Mouse (Mus musculus): ENCODE measurements at regions not wholly inside any gene's neighbourhood (a gene's known extent, or its start where the extent isn't known, plus 50 kb on each side); places are given as distances from the start of the nearest gene placed in this dataset.
A peak's percentile ranks its signal among the peaks of the same experiment; 100 is the strongest.

GRCm38 (mm10) chr17:83985916-83986578 is 138.3 kb upstream of the Haao start:
- Histone ChIP-seq H3K4me3 (ENCODE audit: low read depth, low read length) (no peak overlapping the region), H3K27ac (ENCODE audit: low read depth) (peak overlapping the region; percentile 81), H3K4me1 (ENCODE audit: control insufficient read depth, insufficient read depth) (peaks cover 39% of the 10 kb centered on the region), H3K27me3 (ENCODE audit: control insufficient read depth, insufficient read depth, low read length) (no peaks in the 10 kb centered on the region), H3K36me3 (replicated peaks; ENCODE audit: control insufficient read depth, insufficient read depth, low read length) (no peaks in the 10 kb centered on the region), H3K9me3 (replicated peaks; ENCODE audit: control insufficient read depth, low read length) (no peaks in the 10 kb centered on the region), H3K4me2 (ENCODE audit: low read depth, low read length) (no peak overlapping the region), H3K9ac (replicated peaks; ENCODE audit: low read depth, low read length) (no peak overlapping the region)
- no peak for ATAC-seq (ENCODE audit: insufficient read depth, low read depth)
- DNase-seq (ENCODE audit: low spot score): no peak
- TF ChIP-seq EP300 (IDR thresholded peaks at IDR 0.05; ENCODE audit: low read depth) (no peak), CTCF (IDR thresholded peaks at IDR 0.05; ENCODE audit: low read depth) (no peak)
- WGBS: 38% methylated on average over 15 of the region's 15 CpGs

DNA sequence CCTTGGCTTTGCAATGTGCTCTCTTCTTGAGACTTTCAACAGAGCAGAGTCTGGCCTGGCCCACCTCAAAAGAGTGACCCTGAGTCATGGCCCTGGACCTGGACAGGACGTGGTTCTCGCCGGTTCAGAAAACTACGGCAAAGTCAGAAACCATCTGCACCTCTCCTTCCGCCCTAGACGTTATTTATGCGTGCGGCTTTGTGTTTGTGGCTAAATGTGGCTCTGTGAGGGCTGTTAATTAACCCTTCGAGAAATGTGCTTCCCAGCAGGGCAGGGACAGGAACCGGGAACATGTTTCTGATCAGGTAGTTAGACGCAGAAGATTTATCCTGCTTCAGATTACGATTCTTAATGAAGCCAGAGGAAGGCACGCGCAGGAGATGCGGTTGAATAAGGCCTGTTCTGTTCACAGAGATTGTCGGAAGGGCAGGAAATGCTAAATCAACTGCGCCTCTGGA is 137.6 kb upstream of the Haao start:
- DNase-seq (ENCODE audit: low spot score): no peak
- H3K4me1 ChIP-seq (ENCODE audit: control insufficient read depth, insufficient read depth): peaks cover 36% of the 10 kb centered on the region
- 63% methylated on average over 17 of the region's 17 CpGs for whole genome bisulfite sequencing

GRCm38 (mm10) chr17:83983837-83984388 is 136.2 kb upstream of the Haao start:
- no peak overlapping the region for H3K9ac ChIP-seq (replicated peaks; ENCODE audit: low read depth, low read length)
- no peaks in the 10 kb centered on the region for H3K9me3 ChIP-seq (replicated peaks; ENCODE audit: control insufficient read depth, low read length)
- no peaks in the 10 kb centered on the region for H3K36me3 ChIP-seq (replicated peaks; ENCODE audit: control insufficient read depth, insufficient read depth, low read length)
- no peaks in the 10 kb centered on the region for H3K27me3 ChIP-seq (ENCODE audit: control insufficient read depth, insufficient read depth, low read length)
- ATAC-seq (ENCODE audit: insufficient read depth, low read depth) (no peak), DNase-seq (ENCODE audit: low spot score) (no peak)
- peak overlapping the region; percentile 81 for H3K27ac ChIP-seq (ENCODE audit: low read depth)
- H3K4me2 ChIP-seq (ENCODE audit: low read depth, low read length): no peak overlapping the region
- no peak overlapping the region for H3K4me3 ChIP-seq (ENCODE audit: low read depth, low read length)
- H3K4me1 ChIP-seq (ENCODE audit: control insufficient read depth, insufficient read depth): peaks cover 27% of the 10 kb centered on the region
- 86% methylated on average over 9 of the region's 9 CpGs for WGBS
- TF ChIP-seq EP300 (IDR thresholded peaks at IDR 0.05; ENCODE audit: low read depth) (no peak), CTCF (IDR thresholded peaks at IDR 0.05; ENCODE audit: low read depth) (no peak)

More for the DNA sequence above, 137.6 kb upstream of the Haao start:
- no peak overlapping the region for H3K4me2 ChIP-seq (ENCODE audit: low read depth, low read length)
- H3K36me3 ChIP-seq (replicated peaks; ENCODE audit: control insufficient read depth, insufficient read depth, low read length): no peaks in the 10 kb centered on the region
- H3K9ac ChIP-seq (replicated peaks; ENCODE audit: low read depth, low read length): no peak overlapping the region
- ATAC-seq (ENCODE audit: insufficient read depth, low read depth): no peak; the same call in 1 of the 2 replicates
- TF ChIP-seq EP300 (IDR thresholded peaks at IDR 0.05; ENCODE audit: low read depth) (0 out of 2 replicates have a peak, but pooled peaks have one; percentile 66), CTCF (IDR thresholded peaks at IDR 0.05; ENCODE audit: low read depth) (no peak)
- peak overlapping the region; percentile 81 for H3K27ac ChIP-seq (ENCODE audit: low read depth)
- no peaks in the 10 kb centered on the region for H3K27me3 ChIP-seq (ENCODE audit: control insufficient read depth, insufficient read depth, low read length)
- H3K4me3 ChIP-seq (ENCODE audit: low read depth, low read length): no peak overlapping the region
- H3K9me3 ChIP-seq (replicated peaks; ENCODE audit: control insufficient read depth, low read length): no peaks in the 10 kb centered on the region

DNA sequence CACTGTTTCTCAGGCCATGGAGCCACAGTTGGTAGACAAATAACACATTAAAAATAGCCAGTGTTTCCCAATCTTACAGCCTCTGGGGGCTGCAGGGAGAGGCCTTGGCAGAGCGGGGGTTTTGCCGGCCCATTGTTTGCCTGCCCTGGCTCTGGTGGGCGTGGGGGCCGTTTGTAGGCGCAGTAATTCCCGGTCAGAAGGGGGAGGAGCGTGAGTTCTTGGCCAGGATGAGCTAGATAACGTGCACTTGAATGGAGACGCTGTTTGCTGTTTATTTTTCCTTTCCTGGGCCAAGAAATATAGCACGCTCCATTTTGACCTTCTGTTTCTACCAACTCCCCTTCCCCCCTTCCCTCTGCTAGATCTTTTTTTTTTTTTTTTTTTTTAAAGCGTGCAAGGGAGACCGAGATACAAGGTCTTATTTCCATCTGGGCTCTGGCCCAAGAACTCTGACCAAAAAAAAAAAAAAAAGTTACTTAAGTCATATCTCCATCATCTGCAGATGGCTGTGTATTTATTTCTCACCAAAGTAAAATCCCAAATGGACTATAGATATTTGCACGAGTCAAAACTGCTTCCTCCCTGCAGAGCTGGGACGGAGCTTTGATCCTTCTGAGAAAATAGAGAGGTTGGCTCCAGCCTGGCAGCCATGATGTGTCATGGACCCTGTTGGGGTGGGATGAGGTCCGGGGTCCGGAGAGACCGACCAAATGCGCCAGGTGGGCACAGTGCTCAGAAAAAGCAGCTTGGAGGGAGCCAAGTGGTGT is 135.5 kb upstream of the Haao start:
- Histone ChIP-seq H3K27me3 (ENCODE audit: control insufficient read depth, insufficient read depth, low read length) (no peaks in the 10 kb centered on the region), H3K36me3 (replicated peaks; ENCODE audit: control insufficient read depth, insufficient read depth, low read length) (no peaks in the 10 kb centered on the region), H3K27ac (ENCODE audit: low read depth) (peak overlapping the region; percentile 94), H3K4me1 (ENCODE audit: control insufficient read depth, insufficient read depth) (peaks cover 27% of the 10 kb centered on the region), H3K4me3 (ENCODE audit: low read depth, low read length) (no peak overlapping the region), H3K9me3 (replicated peaks; ENCODE audit: control insufficient read depth, low read length) (no peaks in the 10 kb centered on the region), H3K4me2 (ENCODE audit: low read depth, low read length) (no peak overlapping the region), H3K9ac (replicated peaks; ENCODE audit: low read depth, low read length) (no peak overlapping the region)
- TF ChIP-seq CTCF (IDR thresholded peaks at IDR 0.05; ENCODE audit: low read depth): no peak
- no peak; the same call in 1 of the 2 replicates for TF ChIP-seq EP300 (IDR thresholded peaks at IDR 0.05; ENCODE audit: low read depth)
- 42% methylated on average over 17 of the region's 18 CpGs for WGBS
- peak; percentile 78 for DNase-seq (ENCODE audit: low spot score)
- ATAC-seq (ENCODE audit: insufficient read depth, low read depth): peak; percentile 76

DNA sequence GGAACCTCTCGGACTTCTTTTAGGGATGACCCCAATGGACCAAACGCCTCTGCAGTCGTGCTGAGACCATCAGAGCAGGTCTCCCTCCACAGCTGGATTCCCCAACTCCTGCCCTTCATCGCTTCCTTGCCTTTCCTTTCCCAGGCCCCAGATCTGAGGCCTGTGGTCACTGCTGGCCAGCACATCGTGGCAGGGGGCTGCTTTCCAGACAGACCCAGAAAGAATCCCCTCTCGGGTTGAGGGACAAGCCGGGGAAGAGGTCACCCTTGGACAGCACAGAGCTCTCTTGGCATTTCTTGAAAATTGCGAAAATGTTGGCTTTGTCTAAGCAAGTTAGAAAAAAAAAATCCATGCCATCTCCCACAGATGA is 134.9 kb upstream of the Haao start:
- no peak for TF ChIP-seq CTCF (IDR thresholded peaks at IDR 0.05; ENCODE audit: low read depth)
- TF ChIP-seq EP300 (IDR thresholded peaks at IDR 0.05; ENCODE audit: low read depth): no peak
- Histone ChIP-seq H3K4me2 (ENCODE audit: low read depth, low read length) (no peak overlapping the region), H3K9ac (replicated peaks; ENCODE audit: low read depth, low read length) (no peak overlapping the region), H3K27ac (ENCODE audit: low read depth) (peak overlapping the region; percentile 94), H3K4me3 (ENCODE audit: low read depth, low read length) (no peak overlapping the region), H3K27me3 (ENCODE audit: control insufficient read depth, insufficient read depth, low read length) (no peaks in the 10 kb centered on the region), H3K9me3 (replicated peaks; ENCODE audit: control insufficient read depth, low read length) (no peaks in the 10 kb centered on the region), H3K36me3 (replicated peaks; ENCODE audit: control insufficient read depth, insufficient read depth, low read length) (no peaks in the 10 kb centered on the region), H3K4me1 (ENCODE audit: control insufficient read depth, insufficient read depth) (peaks cover 21% of the 10 kb centered on the region)
- 50% methylated on average over 8 of the region's 8 CpGs for WGBS
- DNase-seq (ENCODE audit: low spot score) (no peak), ATAC-seq (ENCODE audit: insufficient read depth, low read depth) (0 out of 2 replicates have a peak, but pooled peaks have one; percentile 3)
